Comparison of ENCODE assay signal across 8 mouse cellular contexts in genomic region chr19:43815661-43816414, GRCm38 (mm10). TPM values are rescaled to one million over a fixed set of nuclear protein-coding genes. Genes with fewer than 3 reads are reported as not detected.
DNase-seq lines count a peak whose midpoint lies in the region; ATAC-seq and TF ChIP-seq lines count a peak whose summit lies in the region.

No protein-coding gene starts in this region.

- no peak for TF ChIP-seq POLR2A in limb, embryonic 14.5 days (IDR thresholded peaks at IDR 0.05; ENCODE audit: borderline replicate concordance, extremely low read depth, insufficient read depth, insufficient read length)
- no peak for TF ChIP-seq POLR2A in bone marrow macrophage, adult 2 months (IDR thresholded peaks at IDR 0.05; ENCODE audit: borderline replicate concordance, low read depth, low read length)

- no peak for ATAC-seq in limb, embryonic 14.5 days (ENCODE audit: low FRiP score, low read depth)
- no peak for ATAC-seq in intestine, embryonic 16.5 days
- no peak for ATAC-seq in stomach, embryonic 14.5 days (ENCODE audit: insufficient number of reproducible peaks, insufficient read depth, low FRiP score, low read depth)

- no peak overlapping the region for H3K9ac ChIP-seq in limb, embryonic 14.5 days (ENCODE audit: low read depth, low read length, severe bottlenecking)
- H3K9ac ChIP-seq in intestine, embryonic 16.5 days (ENCODE audit: low read depth, low read length), result 0 out of 2 replicates have a peak overlapping the region, but pooled peaks have one; percentile 16
- no peak overlapping the region for H3K9ac ChIP-seq in stomach, embryonic 14.5 days (replicated peaks; ENCODE audit: low read depth, low read length)

- H3K27ac ChIP-seq in limb, embryonic 14.5 days (replicated peaks; ENCODE audit: low read depth, low read length), result no peak overlapping the region
- no peak overlapping the region for H3K27ac ChIP-seq in limb, embryonic 10.5 days
- peak overlapping the region; percentile 54 for H3K27ac ChIP-seq in bone marrow macrophage, adult 2 months (ENCODE audit: insufficient read depth, low read depth, low read length)
- 0 out of 2 replicates have a peak overlapping the region, but pooled peaks have one; percentile 5 for H3K27ac ChIP-seq in intestine, embryonic 16.5 days (ENCODE audit: low read length)
- H3K27ac ChIP-seq in stomach, embryonic 14.5 days (ENCODE audit: low read length), result peak overlapping the region; percentile 35; the same call in 1 of the 2 replicates

- no peak for TF ChIP-seq CTCF in bone marrow macrophage, adult 2 months (IDR thresholded peaks at IDR 0.05; ENCODE audit: low read depth, low read length)

- peak; percentile 37 for DNase-seq in limb, embryonic 14.5 days (ENCODE audit: low spot score)
- DNase-seq in limb, embryonic 10.5 days (ENCODE audit: low spot score), result no peak
- DNase-seq in retina, embryonic 14.5 days (ENCODE audit: low spot score), result no peak
- no peak for DNase-seq in spleen, postnatal 10 days (ENCODE audit: low spot score in 2 of 2)
- no peak for DNase-seq in urinary bladder, adult 18-20 months (ENCODE audit: low spot score in 2 of 2)

- H3K36me3 ChIP-seq in limb, embryonic 14.5 days (ENCODE audit: control insufficient read depth, insufficient read depth, low read length), result no peaks in the 10 kb centered on the region
- no peaks in the 10 kb centered on the region for H3K36me3 ChIP-seq in limb, embryonic 10.5 days
- H3K36me3 ChIP-seq in intestine, embryonic 16.5 days (ENCODE audit: control insufficient read depth, insufficient read depth, low read length), result no peaks in the 10 kb centered on the region
- H3K36me3 ChIP-seq in stomach, embryonic 14.5 days (ENCODE audit: control insufficient read depth, insufficient read depth, low read length), result no peaks in the 10 kb centered on the region

- no peaks in the 10 kb centered on the region for H3K27me3 ChIP-seq in limb, embryonic 14.5 days (ENCODE audit: control insufficient read depth, insufficient read depth, low read length)
- H3K27me3 ChIP-seq in limb, embryonic 10.5 days (ENCODE audit: low read depth, poor library complexity, severe bottlenecking), result no peaks in the 10 kb centered on the region
- H3K27me3 ChIP-seq in intestine, embryonic 16.5 days (replicated peaks; ENCODE audit: control insufficient read depth, insufficient read depth, low read length), result no peaks in the 10 kb centered on the region
- no peaks in the 10 kb centered on the region for H3K27me3 ChIP-seq in stomach, embryonic 14.5 days (ENCODE audit: control insufficient read depth, insufficient read depth, low read length)

- H3K9me3 ChIP-seq in limb, embryonic 14.5 days (ENCODE audit: control insufficient read depth, low read length), result no peaks in the 10 kb centered on the region
- H3K9me3 ChIP-seq in limb, embryonic 10.5 days (replicated peaks), result no peaks in the 10 kb centered on the region
- no peaks in the 10 kb centered on the region for H3K9me3 ChIP-seq in intestine, embryonic 16.5 days (ENCODE audit: control insufficient read depth, low read length)
- no peaks in the 10 kb centered on the region for H3K9me3 ChIP-seq in stomach, embryonic 14.5 days (ENCODE audit: control insufficient read depth, low read depth, low read length)

- no peaks in the 10 kb centered on the region for H3K4me1 ChIP-seq in limb, embryonic 14.5 days (ENCODE audit: control insufficient read depth, insufficient read depth, low read length)
- no peaks in the 10 kb centered on the region for H3K4me1 ChIP-seq in limb, embryonic 10.5 days
- peaks cover 14% of the 10 kb centered on the region for H3K4me1 ChIP-seq in bone marrow macrophage, adult 2 months (ENCODE audit: control insufficient read depth, insufficient read depth, low read length)
- peaks cover 11% of the 10 kb centered on the region; the same call in 1 of the 2 replicates for H3K4me1 ChIP-seq in intestine, embryonic 16.5 days (ENCODE audit: control insufficient read depth, insufficient read depth, low read length)
- H3K4me1 ChIP-seq in stomach, embryonic 14.5 days (ENCODE audit: control insufficient read depth, insufficient read depth, low read length), result peaks cover 6% of the 10 kb centered on the region; the same call in 1 of the 2 replicates

- 66% methylated on average over 14 of the region's 14 CpGs for WGBS in limb, embryonic 14.5 days
- WGBS in limb, embryonic 10.5 days, result 80% methylated on average over 14 of the region's 14 CpGs
- WGBS in intestine, embryonic 16.5 days, result 43% methylated on average over 14 of the region's 14 CpGs
- WGBS in stomach, embryonic 14.5 days, result 45% methylated on average over 14 of the region's 14 CpGs

- no peak overlapping the region for H3K4me2 ChIP-seq in limb, embryonic 14.5 days (replicated peaks; ENCODE audit: low read depth, low read length, severe bottlenecking)
- H3K4me2 ChIP-seq in intestine, embryonic 16.5 days (ENCODE audit: low read depth, low read length), result 0 out of 2 replicates have a peak overlapping the region, but pooled peaks have one; percentile 5
- no peak overlapping the region for H3K4me2 ChIP-seq in stomach, embryonic 14.5 days (replicated peaks; ENCODE audit: low read depth, low read length)

- H3K4me3 ChIP-seq in limb, embryonic 14.5 days (replicated peaks; ENCODE audit: low read length), result no peak overlapping the region
- H3K4me3 ChIP-seq in limb, embryonic 10.5 days, result no peak overlapping the region
- peak overlapping the region; percentile 55 for H3K4me3 ChIP-seq in bone marrow macrophage, adult 2 months (ENCODE audit: insufficient read depth, low read length)
- H3K4me3 ChIP-seq in intestine, embryonic 16.5 days (ENCODE audit: low read length), result peak overlapping the region; percentile 11; the same call in 1 of the 2 replicates
- H3K4me3 ChIP-seq in stomach, embryonic 14.5 days (ENCODE audit: low read depth, low read length), result no peak overlapping the region

RNA-seq across cellular contexts. Expression of gene Abcc2, which starts 33.8 kb away (rescaled TPM):
- 0.11 and 0.18 TPM in 2 replicates for polyA plus RNA-seq in limb, embryonic 14.5 days (2012; rRNA removed)
- 0.32 TPM in 1 of 2 replicates, not detected in the other for polyA plus RNA-seq in limb, embryonic 14.5 days (2014; fragmentation: Nextera tagmentation; extraction: Ambion mirVana)
- 0.26 TPM in 1 of 2 replicates, not detected in the other for polyA plus RNA-seq in limb, embryonic 10.5 days (2016; fragmentation: Nextera tagmentation; extraction: Ambion mirVana)
- polyA plus RNA-seq in bone marrow macrophage, adult 2 months (2012; ENCODE audit: insufficient read depth, insufficient read length, missing spikeins), result 0.57 and 0.78 TPM in 2 replicates
- 24.1 and 31.4 TPM in 2 replicates for polyA plus RNA-seq in intestine, embryonic 16.5 days (2015; fragmentation: Nextera tagmentation; extraction: Ambion mirVana)
- 0.13 TPM in 2 replicates for polyA plus RNA-seq in stomach, embryonic 14.5 days (2014; fragmentation: Nextera tagmentation; extraction: Ambion mirVana)

Comparison
In these comparisons a context has a peak if more than half of its experiments do, and no peak if none do; other contexts are left out.
1. H3K27ac ChIP-seq: peak in bone marrow macrophage, adult 2 months (single experiment), intestine, embryonic 16.5 days (single experiment) and stomach, embryonic 14.5 days (single experiment); none in limb, embryonic 14.5 days (single experiment) and limb, embryonic 10.5 days (single experiment).
2. H3K4me3 ChIP-seq: peak in bone marrow macrophage, adult 2 months (single experiment) and intestine, embryonic 16.5 days (single experiment); none in limb, embryonic 14.5 days (single experiment), limb, embryonic 10.5 days (single experiment) and stomach, embryonic 14.5 days (single experiment).
3. RNA of gene Abcc2, which starts 33.8 kb away (polyA plus RNA-seq): 24.1 to 31.4 TPM in intestine, embryonic 16.5 days; 0.57 to 0.78 TPM in bone marrow macrophage, adult 2 months, 0.11 to 0.32 TPM in limb, embryonic 14.5 days, 0.26 TPM in limb, embryonic 10.5 days and 0.13 TPM in stomach, embryonic 14.5 days; every median in the first group is over 10 times any median in the second.